Mouse (Mus musculus): ENCODE results near the gene Nectin2.

The Nectin2 gene

GRCm38 (mm10) chr7:19705271-19705670, 45.0 kb downstream of the Nectin2 start:
- no peak for DNase-seq (ENCODE audit: extremely low spot score)

GRCm38 (mm10) chr7:19704475-19704874, 45.8 kb downstream of the Nectin2 start:
- DNase-seq (ENCODE audit: extremely low spot score) = no peak

DNA sequence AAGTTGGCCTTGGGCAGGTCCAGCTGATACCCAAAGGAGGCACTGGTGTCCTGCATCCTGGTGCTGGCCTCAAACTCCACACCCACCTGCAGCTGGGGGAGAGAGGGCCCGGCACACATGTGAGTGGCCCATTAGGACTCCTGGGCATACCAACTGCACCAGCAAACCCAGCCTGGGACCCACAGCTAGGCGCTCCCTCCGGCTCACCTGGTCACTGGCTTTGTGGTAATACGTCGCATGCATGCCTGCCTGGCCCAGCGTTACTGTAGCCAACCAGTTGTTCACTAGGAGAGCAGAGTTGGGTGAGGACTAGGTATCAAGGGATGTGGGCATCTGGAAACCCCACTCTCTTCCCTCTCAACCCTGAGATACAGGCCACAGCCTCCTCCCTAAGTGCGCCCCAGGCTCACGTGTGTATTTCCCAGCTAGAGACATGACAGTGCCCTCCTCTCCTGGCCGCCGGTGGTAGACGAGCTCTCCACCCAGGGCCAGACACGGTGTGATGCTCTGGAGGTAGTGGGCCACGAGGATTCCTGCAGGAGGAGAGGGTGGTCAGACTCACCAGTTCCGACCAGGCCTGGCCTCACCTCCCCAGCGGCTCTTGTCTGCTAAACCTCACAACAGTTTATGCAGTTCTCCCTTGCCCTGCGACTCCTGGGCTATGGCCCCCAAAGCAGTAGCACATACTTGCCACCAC, 47.3 kb downstream of the Nectin2 start:
- DNase-seq (ENCODE audit: extremely low spot score) = no peak

DNA sequence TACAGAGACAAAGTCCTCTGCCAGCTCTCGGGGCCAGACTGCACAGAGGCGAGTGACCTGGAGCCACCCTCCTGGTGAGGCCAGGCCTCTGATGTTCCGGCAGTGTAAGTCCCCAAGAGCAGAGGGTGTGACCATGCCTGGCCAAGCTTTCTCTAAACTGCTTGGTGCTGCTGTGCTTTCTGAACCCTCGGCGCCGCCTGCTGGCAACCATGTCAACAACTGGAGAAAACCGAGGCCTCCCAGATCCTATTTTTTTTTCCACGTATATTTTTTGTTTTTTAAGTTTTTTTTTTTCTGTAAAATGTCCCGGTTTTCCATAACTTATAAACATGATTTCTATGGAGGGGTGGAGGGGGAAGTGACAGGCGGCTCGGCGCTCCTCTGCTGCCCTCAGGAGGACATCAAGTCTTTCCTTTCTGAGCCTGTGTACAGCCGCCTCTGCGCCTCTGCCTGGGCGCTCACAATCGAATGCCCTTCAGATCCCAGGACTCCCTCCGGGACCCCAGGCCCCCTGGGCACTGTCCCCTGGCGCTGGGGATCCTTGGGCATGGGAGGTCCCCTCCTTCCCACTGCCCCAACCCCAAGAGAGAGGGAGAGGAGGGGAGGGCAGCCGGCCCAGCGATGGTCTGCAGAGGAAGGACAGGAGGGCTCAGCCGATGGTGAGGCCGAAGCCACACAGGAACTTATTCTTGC, 49.1 kb downstream of the Nectin2 start:
- DNase-seq (ENCODE audit: extremely low spot score) = peak; percentile 71

GRCm38 (mm10) chr7:19700299-19701068, 49.8 kb downstream of the Nectin2 start:
- no peak for DNase-seq (ENCODE audit: extremely low spot score)

- DNase-seq (ENCODE audit: extremely low spot score) = no peak
Observed at GRCm38 (mm10) chr7:19699827-19700148, 50.5 kb downstream of the Nectin2 start.

DNA sequence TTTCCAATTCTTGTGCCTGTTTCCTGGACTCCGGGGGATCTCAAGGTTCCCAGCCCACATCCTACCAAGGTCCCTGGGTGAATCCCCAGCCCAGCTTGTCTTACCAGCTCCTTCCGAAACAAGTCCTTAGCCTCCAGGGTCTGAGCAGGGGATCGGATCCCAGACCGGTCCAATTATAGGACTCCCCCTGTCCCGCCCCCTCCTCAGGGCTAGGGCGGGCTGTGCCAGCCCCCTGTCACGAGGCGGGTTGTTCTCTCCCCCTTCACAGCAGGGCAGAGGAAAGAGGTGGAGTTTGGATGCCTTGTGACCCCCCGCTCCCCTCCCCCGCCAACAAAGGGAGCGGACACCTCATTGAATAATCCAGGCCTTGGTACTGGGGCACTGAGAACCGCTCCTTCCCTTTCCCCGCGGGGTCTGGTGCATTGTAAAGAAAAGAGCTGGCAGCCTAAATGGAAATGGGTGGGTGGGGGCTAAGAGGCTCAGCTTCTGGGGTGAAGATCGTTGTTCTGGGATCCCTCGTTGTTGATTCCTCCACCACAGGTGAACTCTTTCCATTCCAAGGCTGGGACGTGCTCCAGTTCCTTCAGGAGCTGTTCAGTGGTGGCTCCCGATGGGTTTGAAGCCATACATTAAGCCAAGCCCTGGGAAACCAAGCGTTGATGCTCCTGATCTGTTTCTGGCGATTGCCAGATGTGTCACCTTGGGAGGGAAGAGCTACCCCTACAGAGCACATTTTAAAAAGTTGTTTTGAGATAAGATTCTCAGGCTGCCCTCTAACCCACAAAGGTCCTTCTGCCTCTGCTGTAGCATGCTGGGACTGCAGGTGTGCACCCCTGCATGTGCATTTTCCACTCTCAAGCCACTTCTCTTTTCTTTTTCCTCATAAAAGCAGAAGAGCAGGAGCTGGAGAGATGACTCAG, 51.1 kb downstream of the Nectin2 start, which contains the start of gene Apoe:
Gene Apoe (minus strand): TSS at position 282 of the 920 bp plus-strand sequence.
- peak; percentile 69 for DNase-seq (ENCODE audit: extremely low spot score)

- peak; percentile 55 for DNase-seq (ENCODE audit: extremely low spot score)
Observed at GRCm38 (mm10) chr7:19697949-19698906, 52.1 kb downstream of the Nectin2 start.

DNA sequence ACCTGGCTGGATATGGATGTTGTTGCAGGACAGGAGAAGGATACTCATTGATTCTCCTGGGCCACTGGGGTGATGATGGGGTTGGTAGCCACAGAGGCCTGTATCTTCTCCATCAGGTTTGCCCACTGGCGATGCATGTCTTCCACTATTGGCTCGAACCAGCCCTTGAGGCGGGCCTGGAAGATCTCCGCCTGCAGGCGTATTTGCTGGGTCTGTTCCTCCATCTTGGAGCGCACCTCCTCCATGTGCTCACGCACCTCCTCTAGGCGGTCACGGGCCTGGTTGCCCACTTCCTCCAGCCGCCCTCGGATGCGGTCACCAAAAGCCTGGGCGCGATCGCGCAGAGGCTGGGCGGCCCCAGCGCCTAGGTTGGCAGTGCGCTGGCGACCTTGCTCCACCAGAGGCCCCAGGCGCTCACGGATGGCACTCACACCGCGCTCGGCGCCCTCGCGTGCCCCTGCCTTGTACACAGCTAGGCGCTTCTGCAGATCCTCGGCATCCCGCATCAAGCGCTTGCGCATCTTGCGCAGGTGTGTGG, 53.9 kb downstream of the Nectin2 start:
- no peak for DNase-seq (ENCODE audit: extremely low spot score)

- DNase-seq (ENCODE audit: extremely low spot score) = no peak
Observed at GRCm38 (mm10) chr7:19695881-19696280, 54.4 kb downstream of the Nectin2 start.

GRCm38 (mm10) chr7:19695213-19695594, 55.1 kb downstream of the Nectin2 start:
- no peak for DNase-seq (ENCODE audit: extremely low spot score)

GRCm38 (mm10) chr7:19694336-19695212, 55.7 kb downstream of the Nectin2 start:
- no peak for DNase-seq (ENCODE audit: extremely low spot score)

GRCm38 (mm10) chr7:19693421-19693820, 56.9 kb downstream of the Nectin2 start:
- no peak for DNase-seq (ENCODE audit: extremely low spot score)

- no peak for DNase-seq (ENCODE audit: extremely low spot score)
Observed at GRCm38 (mm10) chr7:19691873-19692865, 58.1 kb downstream of the Nectin2 start, which contains the start of gene Apoc1. Gene Apoc1, minus strand, starts transcription at chr7:19692660.

DNA sequence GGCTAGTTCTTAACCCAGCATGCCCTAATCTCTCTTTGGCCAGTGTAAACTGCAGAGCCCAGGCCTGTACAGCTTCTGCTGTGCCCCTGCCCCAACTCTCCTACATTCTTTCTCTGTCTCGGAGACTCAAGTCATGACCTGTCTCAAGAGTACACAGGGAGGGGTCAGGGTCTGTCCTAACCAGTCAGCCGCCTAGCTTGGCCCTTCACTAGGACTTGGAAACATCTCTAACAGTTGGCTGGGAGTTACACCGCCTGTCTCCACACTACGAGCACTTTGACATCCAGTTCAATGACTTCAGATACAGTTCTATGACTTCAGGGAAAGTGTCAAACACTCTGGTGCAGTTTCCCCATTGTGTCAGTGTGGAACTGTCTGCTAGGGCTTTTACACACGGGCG, 58.8 kb downstream of the Nectin2 start:
- DNase-seq (ENCODE audit: extremely low spot score) = no peak

DNA sequence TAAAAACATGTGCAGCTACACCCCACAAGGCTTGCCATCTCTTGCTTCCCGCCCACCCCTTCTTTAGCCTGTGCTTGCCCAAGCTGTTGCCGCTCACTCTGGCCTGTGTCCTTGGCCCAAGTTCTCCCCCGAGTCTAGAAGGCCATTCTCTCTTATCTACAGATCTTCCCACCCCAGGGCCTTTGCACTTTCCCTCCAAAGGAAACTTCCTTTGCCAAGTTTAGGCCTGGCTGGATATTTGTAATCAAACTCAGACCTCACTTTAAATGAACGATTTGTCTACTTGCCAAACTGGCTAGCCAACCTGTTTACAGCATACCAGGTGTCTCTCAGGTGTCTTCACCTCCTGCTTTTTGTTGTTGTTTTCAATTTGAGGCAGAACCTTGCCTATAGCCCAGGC, 59.4 kb downstream of the Nectin2 start:
- no peak for DNase-seq (ENCODE audit: extremely low spot score)

- no peak for DNase-seq (ENCODE audit: extremely low spot score)
Observed at GRCm38 (mm10) chr7:19688611-19689010, 61.7 kb downstream of the Nectin2 start.

GRCm38 (mm10) chr7:19688101-19688500, 62.2 kb downstream of the Nectin2 start:
- no peak for DNase-seq (ENCODE audit: extremely low spot score)

Data from embryo, embryonic 9.5 days (tissue).